Mouse (Mus musculus) forebrain, embryonic 11.5 days (tissue): ENCODE measurements at regions not wholly inside any gene's neighbourhood (a gene's known extent, or its start where the extent isn't known, plus 50 kb on each side); places are given as distances from the start of the nearest gene placed in this dataset.
"Not testable (repeated sequence)": the region's sequence is repeated elsewhere in the genome, so short reads cannot be mapped to it uniquely, and the experiment has no call there.

Experiments used
- ATAC-seq: fragments of 200-750 bp; cut with Nextera tagmentation; replicated peaks from 2 replicates; pipeline ENCODE4 v1.8.0; 2017; ENCODE audit warnings: moderate TSS enrichment; ENCODE audit not compliant: low FRiP score
- DNase-seq: peaks from one replicate; pipeline ENCODE4 v3.0.0-alpha.2; 2017; ENCODE audit warnings: low spot score
- H3K27ac ChIP-seq: fragments of 300-500 bp; sonication (generic); 2 replicates; pipeline ENCODE4 v1.5.1; 2014; ENCODE audit warnings: low read depth, low read length
- H3K27me3 ChIP-seq: fragments of 300-500 bp; sonication (generic); 2 replicates; pipeline ENCODE4 v1.6.1; 2014; ENCODE audit warnings: mild to moderate bottlenecking, low read length, mixed read lengths; ENCODE audit not compliant: control insufficient read depth, insufficient read depth
- H3K36me3 ChIP-seq: fragments of 300-500 bp; sonication (generic); 2 replicates; pipeline ENCODE4 v1.6.1; 2014; ENCODE audit warnings: mild to moderate bottlenecking, low read length, moderate library complexity, mixed read lengths; ENCODE audit not compliant: control insufficient read depth, insufficient read depth
- H3K4me1 ChIP-seq: fragments of 300-500 bp; sonication (generic); replicated peaks from 2 replicates; pipeline ENCODE4 v1.6.1; 2014; ENCODE audit warnings: low read length, mixed read lengths; ENCODE audit not compliant: control insufficient read depth, insufficient read depth
- H3K4me2 ChIP-seq: fragments of 300-500 bp; sonication (generic); 2 replicates; pipeline ENCODE4 v1.6.1; 2014; ENCODE audit warnings: low read depth, mild to moderate bottlenecking, low read length, moderate library complexity, mixed read lengths; ENCODE audit not compliant: severe bottlenecking
- H3K4me3 ChIP-seq: fragments of 300-500 bp; sonication (generic); 2 replicates; pipeline ENCODE4 v1.5.1; 2014; ENCODE audit warnings: low read depth, low read length
- H3K9ac ChIP-seq: fragments of 300-500 bp; sonication (generic); 2 replicates; pipeline ENCODE4 v1.6.1; 2014; ENCODE audit warnings: low read length
- H3K9me3 ChIP-seq: fragments of 300-500 bp; sonication (generic); 2 replicates; pipeline ENCODE4 v1.6.1; 2016; ENCODE audit warnings: low read length, mixed read lengths; ENCODE audit not compliant: control insufficient read depth
- WGBS: fragments of 180-500 bp; shearing (Covaris S2); extraction: QIAGEN DNeasy Blood & Tissue Kit; methylation state at CpG from one replicate; pipeline ENCODE4 v1.1.7; 2014; 5-methylcytosine and 5-hydroxymethylcytosine counted together

- WGBS = 64% methylated on average over 4 of the region's 4 CpGs
- H3K4me3 ChIP-seq = no peak overlapping the region
- H3K9me3 ChIP-seq = no peaks in the 10 kb centered on the region
- no peak overlapping the region for H3K27ac ChIP-seq
- H3K9ac ChIP-seq = no peak overlapping the region
- H3K27me3 ChIP-seq = no peaks in the 10 kb centered on the region
- H3K36me3 ChIP-seq = no peaks in the 10 kb centered on the region
- DNase-seq = peak; percentile 49
- H3K4me1 ChIP-seq = no peaks in the 10 kb centered on the region
- ATAC-seq = no peak
- no peak overlapping the region for H3K4me2 ChIP-seq
Measured at GRCm38 (mm10) chr7:137671156-137671555, 233.7 kb downstream of the Glrx3 start.

DNA sequence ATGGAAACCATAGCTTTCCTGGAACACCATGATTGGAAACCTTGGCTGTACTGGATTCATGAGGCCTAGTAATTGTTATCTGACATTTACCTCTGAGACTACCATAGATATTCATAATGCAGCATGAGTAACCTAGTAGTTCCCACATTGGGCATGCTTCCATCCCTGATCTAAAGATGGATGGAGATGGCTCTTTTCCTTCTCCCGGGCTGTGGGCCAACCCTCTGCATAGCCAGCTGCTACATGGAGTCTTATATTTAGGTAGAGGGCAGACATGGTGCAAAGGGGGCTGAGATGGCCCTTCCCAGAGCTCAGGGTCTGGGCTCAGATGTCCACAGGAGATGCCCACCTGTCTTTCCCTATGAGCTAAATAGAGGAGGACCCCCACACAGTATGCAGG is 237.2 kb downstream of the Glrx3 start:
- no peak overlapping the region for H3K27ac ChIP-seq
- WGBS = 80% methylated on average over 1 of the region's 1 CpGs

GRCm38 (mm10) chr7:137675381-137675780 is 238.0 kb downstream of the Glrx3 start:
- Histone ChIP-seq H3K27me3 (no peaks in the 10 kb centered on the region), H3K9me3 (no peaks in the 10 kb centered on the region), H3K4me3 (no peak overlapping the region), H3K27ac (no peak overlapping the region), H3K9ac (no peak overlapping the region), H3K4me1 (no peaks in the 10 kb centered on the region), H3K36me3 (no peaks in the 10 kb centered on the region), H3K4me2 (no peak overlapping the region)
- ATAC-seq = no peak
- peak; percentile 24 for DNase-seq
- WGBS = 88% methylated on average over 5 of the region's 5 CpGs

More for the DNA sequence above, 237.2 kb downstream of the Glrx3 start:
- no peaks in the 10 kb centered on the region for H3K9me3 ChIP-seq
- H3K4me2 ChIP-seq = no peak overlapping the region
- H3K36me3 ChIP-seq = no peaks in the 10 kb centered on the region
- no peak overlapping the region for H3K4me3 ChIP-seq
- H3K4me1 ChIP-seq = no peaks in the 10 kb centered on the region
- ATAC-seq = no peak
- H3K27me3 ChIP-seq = no peaks in the 10 kb centered on the region
- DNase-seq = peak; percentile 23
- no peak overlapping the region for H3K9ac ChIP-seq

DNA sequence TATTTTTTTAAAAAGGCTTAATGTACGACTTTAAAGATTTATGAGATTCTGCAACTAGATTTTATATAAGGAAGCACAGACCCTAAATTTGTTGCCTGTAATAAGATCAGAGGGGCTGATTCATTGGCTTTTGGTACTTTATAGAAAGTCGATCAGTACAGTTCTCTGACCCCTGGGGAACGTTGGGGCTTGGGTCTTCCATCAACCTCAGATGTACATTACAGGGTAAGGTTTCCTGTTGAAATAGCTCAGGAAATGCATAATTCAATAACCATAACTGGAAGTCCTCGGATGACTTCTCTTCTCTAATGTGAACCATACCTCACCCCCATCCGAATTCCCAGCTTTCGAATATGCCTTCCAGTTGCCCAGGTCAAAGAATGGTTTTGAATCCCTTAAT is 247.4 kb downstream of the Glrx3 start:
- 86% methylated on average over 6 of the region's 6 CpGs for WGBS
- H3K36me3 ChIP-seq = no peaks in the 10 kb centered on the region

DNA sequence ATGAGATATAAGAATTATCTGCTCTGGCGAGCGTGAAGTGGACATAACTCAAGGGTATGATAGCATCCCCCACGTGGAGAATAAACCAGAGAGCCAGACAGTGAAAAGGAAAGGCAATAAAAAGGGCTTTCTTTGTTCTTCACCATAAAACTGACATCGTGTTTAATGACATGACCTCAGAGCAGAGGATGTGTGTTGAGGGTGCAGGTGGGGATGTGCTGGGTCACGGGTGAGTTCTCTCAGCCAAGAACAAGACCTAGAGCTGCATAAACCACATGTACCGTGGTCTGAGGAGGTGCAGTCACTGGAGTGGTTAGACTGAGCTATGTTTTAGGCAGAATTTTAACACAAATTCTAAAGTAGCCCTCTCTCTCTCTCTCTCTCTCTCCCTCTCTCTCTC is 247.9 kb downstream of the Glrx3 start:
- no peak overlapping the region for H3K9ac ChIP-seq
- WGBS = 79% methylated on average over 6 of the region's 6 CpGs
- H3K27ac ChIP-seq = no peak overlapping the region
- no peaks in the 10 kb centered on the region for H3K4me1 ChIP-seq
- ATAC-seq = no peak
- H3K36me3 ChIP-seq = no peaks in the 10 kb centered on the region
- no peaks in the 10 kb centered on the region for H3K9me3 ChIP-seq
- no peaks in the 10 kb centered on the region for H3K27me3 ChIP-seq
- DNase-seq = peak; percentile 37
- no peak overlapping the region for H3K4me3 ChIP-seq
- no peak overlapping the region for H3K4me2 ChIP-seq

More for the DNA sequence above, 247.4 kb downstream of the Glrx3 start:
- Histone ChIP-seq H3K4me2 (no peak overlapping the region), H3K27me3 (no peaks in the 10 kb centered on the region), H3K9me3 (no peaks in the 10 kb centered on the region), H3K27ac (no peak overlapping the region), H3K4me1 (no peaks in the 10 kb centered on the region), H3K9ac (no peak overlapping the region), H3K4me3 (no peak overlapping the region)
- ATAC-seq (no peak), DNase-seq (no peak)

GRCm38 (mm10) chr7:137696831-137697230 is 259.4 kb downstream of the Glrx3 start:
- 82% methylated on average over 5 of the region's 5 CpGs for WGBS

GRCm38 (mm10) chr7:137698501-137698900 is 261.1 kb downstream of the Glrx3 start:
- not testable (repeated sequence) for H3K36me3 ChIP-seq, H3K9ac ChIP-seq, H3K4me3 ChIP-seq, H3K27ac ChIP-seq, H3K9me3 ChIP-seq, ATAC-seq, H3K4me1 ChIP-seq, DNase-seq, H3K27me3 ChIP-seq, H3K4me2 ChIP-seq
- WGBS = 90% methylated on average over 6 of the region's 6 CpGs

More at GRCm38 (mm10) chr7:137696831-137697230, 259.4 kb downstream of the Glrx3 start:
- H3K4me3 ChIP-seq = no peak overlapping the region
- H3K4me1 ChIP-seq = no peaks in the 10 kb centered on the region
- H3K27me3 ChIP-seq = no peaks in the 10 kb centered on the region
- no peaks in the 10 kb centered on the region for H3K36me3 ChIP-seq
- H3K9me3 ChIP-seq = no peaks in the 10 kb centered on the region
- H3K27ac ChIP-seq = no peak overlapping the region
- H3K9ac ChIP-seq = no peak overlapping the region
- ATAC-seq (no peak), DNase-seq (peak; percentile 35)
- H3K4me2 ChIP-seq = no peak overlapping the region

DNA sequence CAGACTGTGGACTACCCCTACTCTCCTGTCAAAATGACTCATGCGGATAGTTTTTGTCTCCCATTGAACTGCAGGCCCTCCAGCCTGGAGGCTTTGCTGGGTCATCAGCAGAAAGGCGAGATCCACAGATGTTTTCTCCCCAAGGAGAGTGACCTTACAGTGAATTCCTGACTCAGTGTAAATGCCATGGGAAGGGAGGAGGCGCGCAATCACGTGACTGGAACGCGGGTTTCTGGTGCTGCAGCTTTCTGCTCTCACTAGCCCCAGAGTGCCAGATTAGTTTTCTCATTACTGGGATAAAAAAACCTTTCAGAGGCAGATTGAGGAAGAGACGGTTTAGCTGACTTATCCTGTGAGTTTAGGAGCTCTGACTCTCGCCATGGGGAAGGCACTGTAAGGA is 275.4 kb downstream of the Glrx3 start:
- Histone ChIP-seq H3K9ac (no peak overlapping the region), H3K4me1 (no peaks in the 10 kb centered on the region), H3K27ac (no peak overlapping the region), H3K36me3 (no peaks in the 10 kb centered on the region), H3K4me3 (no peak overlapping the region), H3K4me2 (no peak overlapping the region), H3K27me3 (no peaks in the 10 kb centered on the region), H3K9me3 (no peaks in the 10 kb centered on the region)
- DNase-seq (peak; percentile 46), ATAC-seq (no peak)
- 73% methylated on average over 9 of the region's 9 CpGs for WGBS

- DNase-seq (peak; percentile 33), ATAC-seq (no peak)
- 79% methylated on average over 3 of the region's 3 CpGs for WGBS
- Histone ChIP-seq H3K27me3 (no peaks in the 10 kb centered on the region), H3K27ac (no peak overlapping the region), H3K36me3 (no peaks in the 10 kb centered on the region), H3K4me3 (no peak overlapping the region), H3K4me2 (no peak overlapping the region), H3K4me1 (no peaks in the 10 kb centered on the region), H3K9ac (no peak overlapping the region), H3K9me3 (no peaks in the 10 kb centered on the region)
Measured at GRCm38 (mm10) chr7:137713856-137714255, 276.4 kb downstream of the Glrx3 start.
